Mouse (Mus musculus) fibroblast of lung, adult 2 months (primary cell): ENCODE results near the gene Dnmbp.

Source experiments
- DNase-seq: peaks from one replicate; pipeline ENCODE4 v3.0.0-alpha.2; 2011; ENCODE audit warnings: low read depth

Gene Dnmbp

GRCm38 (mm10) chr19:43878111-43879092 is 61.6 kb downstream of the Dnmbp start:
- DNase-seq = peak; percentile 43

- DNase-seq = no peak
These were observed 62.6 kb downstream of the Dnmbp start for GRCm38 (mm10) chr19:43877364-43877763.

- no peak for DNase-seq
These were observed 64.0 kb downstream of the Dnmbp start for GRCm38 (mm10) chr19:43875996-43876395.

GRCm38 (mm10) chr19:43874351-43874750 is 65.6 kb downstream of the Dnmbp start:
- no peak for DNase-seq

GRCm38 (mm10) chr19:43870418-43870817 is 69.6 kb downstream of the Dnmbp start:
- DNase-seq = no peak

GRCm38 (mm10) chr19:43857347-43857746 is 82.6 kb downstream of the Dnmbp start:
- DNase-seq = no peak

GRCm38 (mm10) chr19:43852837-43853545 is 87.0 kb downstream of the Dnmbp start:
- DNase-seq = no peak

- no peak for DNase-seq
These were observed 87.9 kb downstream of the Dnmbp start for GRCm38 (mm10) chr19:43851996-43852630.

GRCm38 (mm10) chr19:43850026-43850425 is 90.0 kb downstream of the Dnmbp start:
- no peak for DNase-seq

GRCm38 (mm10) chr19:43847966-43848365 is 92.0 kb downstream of the Dnmbp start:
- no peak for DNase-seq

- DNase-seq = no peak
These were observed 92.9 kb downstream of the Dnmbp start for GRCm38 (mm10) chr19:43847056-43847455.

GRCm38 (mm10) chr19:43845331-43845908 is 94.6 kb downstream of the Dnmbp start:
- DNase-seq = no peak

GRCm38 (mm10) chr19:43843184-43843583 is 96.8 kb downstream of the Dnmbp start:
- DNase-seq = no peak

- peak; percentile 27 for DNase-seq
These were observed 107.4 kb downstream of the Dnmbp start for GRCm38 (mm10) chr19:43832425-43833069.

GRCm38 (mm10) chr19:43826855-43827254 is 113.1 kb downstream of the Dnmbp start:
- no peak for DNase-seq

GRCm38 (mm10) chr19:43815661-43816414 is 124.2 kb downstream of the Dnmbp start:
- no peak for DNase-seq

GRCm38 (mm10) chr19:43813315-43813714 is 126.7 kb downstream of the Dnmbp start:
- no peak for DNase-seq

GRCm38 (mm10) chr19:43811419-43811818 is 128.6 kb downstream of the Dnmbp start:
- no peak for DNase-seq

- no peak for DNase-seq
These were observed 130.7 kb downstream of the Dnmbp start for GRCm38 (mm10) chr19:43809331-43809730.

GRCm38 (mm10) chr19:43803866-43804265 is 136.1 kb downstream of the Dnmbp start:
- no peak for DNase-seq
